Mouse (Mus musculus) fat pad, adult 2 months (tissue): ENCODE measurements around the gene Vmn1r27.

Source experiments
- DNase-seq: peaks from one replicate; pipeline ENCODE4 v3.0.0-alpha.2; 2011; ENCODE audit warnings: low read depth, low spot score; ENCODE audit errors: extremely low read depth

Gene Vmn1r27

GRCm38 (mm10) chr6:58218721-58219120 lies at the start of gene Vmn1r27:
Vmn1r27 (minus strand) TSS chr6:58218821.
- no peak for DNase-seq

- no peak for DNase-seq
Observed at GRCm38 (mm10) chr6:58261737-58262136, 43.1 kb upstream of the Vmn1r27 start, which contains the start of gene Vmn1r28. Vmn1r28 (plus strand) TSS chr6:58262037.

DNA sequence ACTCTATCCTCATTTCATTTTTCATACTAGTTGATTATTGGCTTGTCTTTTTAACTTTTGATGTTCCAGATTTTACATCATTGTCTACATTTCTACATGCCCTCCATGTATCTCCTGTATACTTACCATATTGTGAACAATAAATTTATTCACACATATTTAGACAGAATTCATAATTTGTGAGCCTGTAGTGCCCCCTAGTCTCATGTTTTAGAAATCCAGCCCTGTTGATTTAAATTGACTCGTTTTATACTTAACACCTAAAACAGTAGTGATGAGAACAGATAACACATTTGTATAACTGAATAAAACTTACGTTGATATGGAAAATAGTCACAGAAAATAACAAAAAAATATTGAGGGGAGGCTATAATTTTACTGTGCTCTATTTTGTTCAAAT lies 2.5 kb downstream of the Vmn1r27 start:
- DNase-seq = no peak
